ENCODE assay signal across 24 mouse cellular contexts in genomic region chr15:69878511-69878910, GRCm38 (mm10).
"Had no signal": no experiment of that assay in that cellular context is flagged by ENCODE, and none has a peak within 500 bp of the region (broad histone marks: within the 10 kb centered on the region; RNA-seq: fewer than 3 reads in every experiment).

No protein-coding gene starts in this region.

- H3K27me3 ChIP-seq: heart, embryonic 13.5 days; heart, embryonic 15.5 days; hindbrain, embryonic 13.5 days; hindbrain, embryonic 15.5 days; kidney, embryonic 15.5 days; limb, embryonic 13.5 days; limb, embryonic 15.5 days; liver, embryonic 12.5 days had no signal

- DNase-seq: gastrocnemius, adult 2 months; gastrocnemius, postnatal 10 days; gastrocnemius, postnatal 25 days; heart, adult 11 months; heart, adult 2 months; heart, postnatal 14 days; heart, postnatal 36 days; kidney, adult 11 months; kidney, adult 2 months; kidney, adult 9 months; kidney, postnatal 14 days; kidney, postnatal 36 days; layer of hippocampus, adult 9-11 months; left cerebral cortex, postnatal 4 days had no signal

- H3K36me3 ChIP-seq: heart, embryonic 13.5 days; heart, embryonic 15.5 days; hindbrain, embryonic 13.5 days; hindbrain, embryonic 15.5 days; kidney, embryonic 15.5 days; limb, embryonic 13.5 days; limb, embryonic 15.5 days; liver, embryonic 12.5 days had no signal

- ATAC-seq: hindbrain, postnatal 0 days; intestine, embryonic 16.5 days; liver, embryonic 12.5 days had no signal
